Mouse (Mus musculus): ENCODE measurements around the gene Tmtc1.

Gene Tmtc1

DNA sequence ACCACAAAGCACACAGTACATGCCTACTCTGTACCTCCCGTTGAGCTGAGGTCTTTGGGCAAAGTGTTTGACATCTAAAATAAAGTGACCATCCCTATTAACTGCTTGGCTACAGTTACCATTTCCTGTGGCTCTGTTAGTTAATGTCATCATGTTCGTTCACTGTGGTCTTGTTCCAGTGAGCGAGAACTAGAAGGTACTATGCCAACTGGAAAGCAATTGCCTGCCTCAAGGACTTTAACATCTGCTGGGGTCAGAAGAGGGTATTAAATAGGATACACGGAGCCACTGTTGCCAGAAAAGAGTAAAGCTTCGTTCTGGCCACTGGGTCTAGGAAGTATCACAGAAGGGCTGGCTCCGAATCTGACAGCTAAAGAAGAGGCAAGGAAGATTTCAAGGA lies 23.8 kb downstream of the Tmtc1 start:
- no peak for DNase-seq

DNA sequence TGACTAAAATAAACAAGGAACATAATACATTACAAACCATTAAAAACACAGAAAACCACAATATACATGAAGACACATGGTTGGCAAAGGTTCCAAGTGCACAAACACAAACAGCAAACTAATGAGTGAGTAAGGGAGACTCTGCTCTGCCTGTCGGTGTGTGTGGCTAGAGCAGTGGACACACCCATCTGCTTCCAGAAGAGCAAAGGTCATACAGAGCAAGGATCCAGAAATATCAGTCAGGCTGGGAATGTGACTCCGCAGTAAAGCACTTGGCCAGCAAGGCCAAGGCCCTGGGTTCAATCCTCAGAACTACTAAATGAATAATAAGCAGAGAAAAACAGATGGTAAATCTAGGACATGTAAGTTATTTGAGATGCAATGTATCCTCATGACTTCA lies 27.6 kb downstream of the Tmtc1 start:
- no peak for DNase-seq

DNA sequence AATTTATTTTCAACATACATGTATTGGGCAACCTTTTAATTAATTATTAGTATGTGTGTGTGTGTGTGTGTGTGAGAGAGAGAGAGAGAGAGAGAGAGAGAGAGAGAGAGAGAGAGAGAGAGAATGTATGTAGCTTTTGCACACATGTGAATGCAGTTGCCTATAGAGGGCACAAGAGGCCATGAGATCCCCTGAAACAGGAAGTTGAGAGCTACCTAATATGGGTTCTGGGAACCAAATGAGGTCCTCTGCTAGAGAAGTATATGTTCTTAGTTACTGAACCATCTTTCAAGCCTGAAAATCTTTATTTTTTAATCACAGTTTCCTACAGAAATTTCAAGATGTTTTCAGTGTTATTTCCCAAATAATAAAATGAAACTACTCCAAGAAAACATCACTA lies 30.6 kb downstream of the Tmtc1 start:
- no peak for DNase-seq

DNA sequence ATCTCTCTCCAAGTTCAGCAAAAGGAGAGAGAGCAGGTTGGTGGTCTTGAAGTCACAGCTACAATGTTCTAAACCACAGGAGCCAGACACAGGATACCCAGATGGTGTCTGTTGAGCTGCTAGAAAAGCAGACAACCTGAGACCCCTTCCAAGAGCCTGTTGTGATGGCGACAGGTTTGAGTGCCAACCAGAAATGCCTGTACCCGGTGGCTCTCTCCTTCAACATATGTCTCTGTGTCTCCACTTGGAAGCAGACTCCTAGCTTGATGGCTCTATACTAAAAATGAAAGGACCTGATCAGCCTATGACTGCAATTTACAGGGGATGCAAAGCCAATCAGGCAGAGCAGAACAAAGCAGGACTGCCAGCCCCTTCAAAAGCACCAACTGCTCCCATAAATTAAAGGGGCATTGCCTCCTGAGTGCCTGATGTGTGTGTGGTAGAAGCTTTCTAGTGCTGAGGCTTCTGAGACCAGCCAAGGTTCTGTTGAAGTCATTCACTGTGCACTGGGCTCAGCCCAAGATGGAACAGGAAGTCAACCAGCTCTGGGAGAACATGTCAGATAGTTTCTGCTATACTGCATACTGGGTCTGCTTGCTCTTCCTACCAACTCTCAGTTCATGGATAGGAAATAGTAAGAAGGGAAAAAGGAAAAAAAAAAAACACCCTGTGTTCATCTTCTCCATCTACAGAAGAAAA lies 37.2 kb downstream of the Tmtc1 start:
- no peak for DNase-seq

DNA sequence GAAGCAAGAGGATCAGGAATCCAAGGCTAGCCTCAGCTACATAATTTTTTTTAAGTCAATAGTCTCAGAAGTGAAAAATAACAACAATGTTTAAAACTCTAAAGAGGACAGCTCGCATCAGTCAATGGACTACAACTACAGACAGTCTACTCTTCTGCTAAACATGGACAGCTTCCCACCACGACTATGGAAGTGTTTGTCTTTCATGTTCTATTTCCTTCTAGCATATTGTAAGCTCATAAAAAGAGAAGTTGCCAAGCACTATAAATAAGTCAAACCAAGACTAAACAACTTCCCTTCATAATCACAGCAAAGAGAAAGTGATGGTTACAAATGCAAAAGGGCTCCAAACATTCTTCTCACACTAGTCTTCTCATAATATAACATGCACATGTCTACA lies 38.6 kb downstream of the Tmtc1 start:
- DNase-seq: no peak

DNA sequence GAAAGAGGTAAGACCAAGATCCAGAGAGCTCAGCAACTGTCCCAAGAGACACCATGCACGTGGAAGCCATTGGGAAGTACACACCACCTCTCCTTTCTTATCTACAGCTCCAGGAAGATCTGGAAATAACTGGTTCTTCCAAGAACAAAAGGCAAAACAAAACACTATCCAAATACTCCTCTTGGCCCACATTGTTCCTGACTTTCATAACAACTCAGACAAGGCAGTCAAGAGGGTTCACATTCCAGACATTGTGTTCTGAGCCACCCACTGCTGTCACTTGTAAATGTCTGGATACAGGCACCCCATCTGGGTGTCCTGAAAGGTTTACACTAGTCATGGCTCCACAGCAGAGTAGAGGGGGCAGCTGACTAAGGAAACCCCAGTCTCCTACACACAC lies 39.7 kb downstream of the Tmtc1 start:
- DNase-seq: no peak

DNA sequence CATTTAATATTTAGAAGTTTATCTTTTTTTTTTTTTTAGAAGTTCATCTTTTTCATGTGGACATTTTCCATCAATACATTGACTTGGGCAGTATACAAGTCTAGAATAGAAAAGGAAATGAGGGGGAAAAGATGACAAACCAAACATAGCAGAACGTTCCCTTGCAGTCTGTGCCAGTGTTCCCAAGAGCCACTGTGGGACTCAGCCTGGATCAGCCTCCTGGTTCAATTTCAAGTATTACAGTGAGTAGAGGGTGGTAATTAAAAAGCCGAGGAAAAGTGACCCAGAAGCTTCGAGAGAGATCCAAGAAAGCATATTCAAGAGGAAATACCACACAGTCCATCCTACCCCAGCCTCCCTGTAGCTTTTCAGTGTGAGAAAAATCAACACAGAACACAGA lies 40.4 kb downstream of the Tmtc1 start:
- no peak for DNase-seq

DNA sequence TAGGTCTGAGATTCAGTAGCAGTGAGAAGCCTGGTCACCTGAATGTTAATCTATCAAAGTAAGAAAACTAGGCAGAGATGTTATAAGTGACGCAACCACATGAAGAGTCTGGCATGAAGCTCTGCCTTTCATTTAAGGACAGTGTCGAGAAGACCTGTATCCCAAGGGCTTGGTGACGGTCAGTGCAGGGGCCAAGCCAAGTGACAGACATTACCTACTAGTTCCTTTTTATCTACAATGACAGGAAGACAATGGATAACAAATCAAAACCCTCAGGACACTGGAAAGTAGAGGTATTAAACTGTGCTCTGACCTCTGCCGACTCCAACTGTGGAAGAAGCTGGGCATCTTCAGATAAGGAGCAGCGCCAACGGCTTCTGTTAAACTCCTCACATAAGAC lies 43.2 kb downstream of the Tmtc1 start:
- no peak for DNase-seq

DNA sequence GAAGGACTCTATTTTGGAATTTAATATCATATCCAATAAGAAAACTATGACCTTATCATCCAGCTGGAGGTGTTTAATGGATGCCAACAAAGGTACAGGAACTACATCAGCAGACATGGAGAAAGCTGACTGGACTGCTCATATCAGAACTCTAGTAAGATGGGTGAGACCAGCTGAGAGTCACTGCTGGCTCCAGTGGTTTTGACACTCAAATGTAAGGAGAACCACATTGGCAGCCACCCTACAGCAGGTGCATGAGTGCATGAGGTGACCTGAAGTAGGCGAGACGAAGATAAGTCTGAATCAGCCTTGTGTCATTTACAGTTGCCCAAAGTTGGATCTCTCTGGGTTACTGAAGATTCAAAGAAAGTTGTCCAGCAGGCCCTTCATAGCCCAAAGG lies 44.6 kb downstream of the Tmtc1 start:
- no peak for DNase-seq

DNA sequence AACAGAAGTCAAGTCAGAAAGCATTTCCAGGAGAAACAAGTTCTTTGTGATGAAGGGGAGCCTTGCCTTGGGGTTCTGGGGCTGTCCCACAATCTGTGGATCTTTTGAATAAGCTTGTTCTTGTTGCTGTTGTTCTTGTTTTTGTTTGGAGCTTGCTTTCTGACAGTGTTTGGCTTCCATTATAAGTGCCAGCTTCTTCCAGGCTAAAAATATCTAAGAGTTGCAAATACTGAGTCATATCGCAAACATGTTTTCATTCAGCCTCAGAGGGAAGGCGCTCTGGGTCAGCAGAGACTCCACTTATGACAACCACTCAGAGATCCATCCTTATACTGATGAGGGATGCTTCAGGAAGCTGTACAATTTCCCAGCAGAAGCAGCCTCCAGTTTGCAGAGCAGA lies 45.3 kb downstream of the Tmtc1 start:
- no peak for DNase-seq

DNA sequence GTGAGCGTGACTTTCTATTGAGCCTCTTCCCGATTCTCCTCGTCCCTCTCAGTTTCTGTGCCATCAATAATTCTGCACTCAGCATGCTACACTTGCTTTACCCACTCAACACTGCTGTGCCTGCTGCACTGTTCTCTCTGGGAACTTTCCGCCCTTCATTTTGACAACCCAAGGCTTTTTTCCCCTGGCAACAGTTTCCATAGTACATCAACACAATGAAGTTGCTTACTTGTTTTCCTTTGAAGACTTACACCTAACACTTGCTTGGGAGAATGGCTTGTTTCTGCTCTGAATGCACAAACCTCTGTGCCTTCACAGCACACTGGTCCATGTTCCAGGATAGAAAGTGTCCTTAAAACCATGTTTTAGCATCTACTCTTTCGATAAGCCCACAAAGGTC lies 46.9 kb downstream of the Tmtc1 start:
- no peak for DNase-seq

DNA sequence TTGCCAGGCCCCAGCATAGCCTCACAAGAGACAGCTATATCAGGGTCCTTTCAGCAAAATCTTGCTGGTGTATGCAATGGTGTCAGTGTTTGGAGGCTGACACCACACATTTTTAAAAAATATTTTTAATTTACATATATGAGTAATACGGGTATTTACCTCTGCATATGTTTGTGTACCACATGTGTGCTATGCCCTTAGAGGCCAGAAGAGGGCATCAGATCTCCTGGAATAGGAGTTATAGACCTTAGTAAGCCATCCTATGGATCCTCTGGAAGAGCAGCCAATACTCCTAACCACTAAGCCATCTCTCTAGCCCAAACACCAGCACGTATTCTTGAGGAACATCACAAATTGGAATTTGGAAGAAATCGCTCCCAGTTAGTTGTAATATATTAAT lies 48.9 kb downstream of the Tmtc1 start:
- DNase-seq: peak; percentile 6

DNA sequence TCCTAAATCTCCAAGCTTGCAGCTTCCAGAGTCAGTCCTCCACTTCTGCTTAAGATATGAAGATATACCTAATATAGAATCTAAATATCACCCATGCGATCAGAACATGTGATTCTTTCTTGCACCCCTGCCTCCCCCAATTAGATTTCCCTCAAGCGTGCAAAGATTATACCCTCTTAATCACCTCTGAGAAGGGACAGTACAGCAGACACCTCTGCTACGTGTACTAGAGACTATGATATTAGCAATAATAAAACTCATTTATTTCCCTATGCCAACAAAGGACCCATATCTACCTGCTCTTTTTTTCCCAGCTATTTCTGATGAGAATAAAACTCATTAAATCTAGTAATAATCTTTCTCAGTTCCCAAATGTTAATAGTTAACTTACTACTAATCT lies 49.9 kb downstream of the Tmtc1 start:
- DNase-seq: no peak

DNA sequence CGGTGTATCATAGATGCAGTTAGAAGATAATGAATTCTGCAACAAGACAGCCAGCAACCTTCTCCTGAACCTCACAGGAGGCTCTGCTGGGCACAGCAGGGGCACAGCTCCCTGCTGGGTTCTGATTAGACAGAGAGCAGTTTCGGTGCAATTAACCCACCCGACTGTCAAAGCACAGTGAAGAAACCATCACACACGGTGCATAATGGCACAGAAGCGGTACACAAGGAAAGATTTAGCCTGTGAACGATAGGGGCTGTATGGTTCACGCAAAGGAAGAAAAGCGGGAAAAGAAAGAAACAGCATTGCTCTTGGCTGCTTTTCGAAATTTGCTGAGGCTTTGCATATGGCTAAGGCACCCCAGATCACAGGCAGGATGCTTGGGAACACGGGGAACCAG lies 52.0 kb downstream of the Tmtc1 start:
- DNase-seq: no peak

DNA sequence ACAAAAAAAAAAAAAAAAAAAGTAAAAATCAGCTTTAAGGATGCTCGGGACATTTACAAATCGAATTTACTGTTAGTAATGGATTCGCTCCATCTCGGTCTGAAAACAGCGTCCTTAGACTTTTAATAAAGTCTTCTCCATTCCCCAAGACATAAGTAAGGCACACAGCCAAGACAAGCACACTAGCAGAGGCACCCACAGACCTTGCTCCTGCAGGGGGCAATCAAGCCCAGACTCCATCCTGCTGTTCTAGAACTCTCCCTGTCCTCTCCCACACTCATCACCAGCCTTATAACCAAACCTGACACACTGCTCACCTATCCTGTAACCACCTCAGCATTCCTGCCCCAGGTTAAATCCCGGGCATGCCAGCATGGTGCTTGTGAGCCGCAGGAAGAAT lies 52.9 kb downstream of the Tmtc1 start:
- DNase-seq: no peak

DNA sequence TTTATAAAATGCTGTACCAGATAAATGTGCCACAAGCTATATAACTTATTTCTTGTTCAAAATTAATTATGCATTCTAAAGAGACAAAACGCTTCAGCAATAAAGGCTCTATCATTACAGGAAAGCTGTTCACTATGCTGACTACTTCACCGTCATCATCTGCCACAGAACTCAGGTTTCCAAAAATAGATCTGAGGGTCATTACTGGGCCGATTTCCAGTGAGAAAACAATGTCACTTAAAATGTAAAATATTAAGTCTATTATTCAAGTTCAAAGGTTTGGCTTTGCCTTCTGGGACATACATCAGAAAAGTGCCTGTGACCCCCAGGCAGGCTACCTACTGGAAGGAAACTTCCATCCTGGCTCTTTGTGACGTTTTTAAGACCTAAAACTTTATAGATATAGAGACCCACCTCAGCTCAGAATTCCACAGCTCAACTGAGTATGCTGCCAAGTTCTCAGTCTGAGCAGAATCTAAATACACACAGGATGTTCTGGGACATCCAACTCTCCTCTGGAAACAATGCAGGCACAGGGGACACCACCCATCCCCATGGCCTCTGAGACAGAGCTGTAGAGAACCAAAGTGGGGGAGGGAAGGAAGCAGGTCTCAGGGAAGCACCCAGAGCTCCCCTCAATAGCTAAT lies 53.4 kb downstream of the Tmtc1 start:
- no peak for DNase-seq

DNA sequence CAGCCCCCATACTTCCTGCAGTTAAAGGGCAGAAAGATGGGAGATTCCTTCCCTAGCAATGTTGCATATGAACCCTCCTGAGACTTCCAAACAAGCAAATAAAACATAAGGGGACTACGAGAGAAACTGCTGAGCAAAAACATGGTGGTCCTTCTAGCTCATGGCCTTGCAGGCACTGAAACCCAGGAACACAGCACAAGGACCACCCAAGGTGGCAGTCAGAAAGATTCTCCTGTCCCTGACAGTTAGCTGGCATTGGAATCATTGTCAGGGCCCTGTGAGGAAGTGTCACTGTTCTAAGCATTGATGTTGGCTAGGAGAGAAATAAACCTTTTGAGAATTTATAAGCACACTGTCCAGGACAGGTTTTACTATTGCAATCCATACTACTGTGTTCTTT lies 56.2 kb downstream of the Tmtc1 start:
- DNase-seq: no peak

DNA sequence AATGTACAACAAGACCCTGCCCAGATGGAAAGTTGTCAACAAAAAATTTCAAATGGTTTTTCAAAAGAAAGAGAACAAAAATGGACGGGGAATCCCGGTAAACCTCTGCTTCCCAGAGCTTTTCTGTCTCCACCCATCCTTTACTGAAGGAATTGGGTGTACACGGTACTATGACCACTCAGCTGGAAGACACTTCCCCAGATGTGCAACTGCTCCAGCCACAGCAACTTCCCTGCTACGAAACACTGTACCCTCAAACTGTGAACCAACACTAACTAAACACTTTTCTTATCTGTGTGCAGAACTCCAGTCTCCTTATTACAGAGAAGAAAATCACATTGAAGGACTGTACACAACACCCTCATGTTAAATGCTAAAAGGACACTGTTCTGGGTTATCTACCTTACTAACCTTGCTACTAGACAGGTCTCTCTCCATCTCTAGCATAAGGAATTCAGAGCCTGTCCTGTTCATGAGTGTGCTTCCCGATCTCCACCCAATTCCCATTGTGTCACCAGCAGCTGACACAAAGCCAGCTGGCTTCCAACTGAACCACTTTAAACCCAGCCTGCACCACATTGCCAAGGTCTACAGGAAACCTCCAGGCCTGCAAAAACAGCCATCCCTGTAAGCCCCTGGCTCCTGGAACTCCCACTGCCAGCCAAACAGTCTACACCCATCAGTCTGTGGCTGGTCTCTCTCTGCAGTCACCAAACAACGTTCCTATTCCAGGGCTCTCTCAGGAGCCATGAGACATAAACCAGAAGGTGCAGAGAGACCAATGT lies 59.9 kb downstream of the Tmtc1 start:
- DNase-seq: no peak

DNA sequence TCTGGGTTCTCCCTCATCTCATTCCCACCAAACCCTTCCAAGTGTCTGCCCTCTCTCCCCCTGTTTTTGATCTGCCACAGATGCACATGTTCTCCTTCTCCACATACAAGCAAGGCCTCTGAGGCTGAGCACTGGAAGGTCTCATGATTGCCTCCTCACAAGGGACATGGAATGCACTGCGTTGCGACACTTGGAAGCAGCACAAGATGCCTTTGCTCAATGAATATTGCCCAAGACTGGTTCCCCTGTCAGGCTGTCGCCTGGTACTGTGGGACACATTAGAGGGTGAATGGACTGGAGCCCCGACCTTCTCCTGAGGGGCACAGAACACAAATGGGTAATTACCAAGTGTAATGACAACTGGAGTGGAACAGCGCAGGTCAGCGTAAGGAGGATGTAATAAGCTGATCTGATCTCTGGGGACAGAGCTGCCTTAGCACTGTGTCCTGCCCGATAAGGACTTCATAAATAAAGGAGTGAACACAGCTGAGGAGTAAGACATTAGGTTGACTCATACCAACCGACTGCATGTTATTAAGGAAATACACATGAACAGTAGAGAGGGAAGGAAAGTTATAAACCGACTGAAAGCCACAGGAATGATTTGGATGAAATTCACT lies 62.9 kb downstream of the Tmtc1 start:
- no peak for DNase-seq

DNA sequence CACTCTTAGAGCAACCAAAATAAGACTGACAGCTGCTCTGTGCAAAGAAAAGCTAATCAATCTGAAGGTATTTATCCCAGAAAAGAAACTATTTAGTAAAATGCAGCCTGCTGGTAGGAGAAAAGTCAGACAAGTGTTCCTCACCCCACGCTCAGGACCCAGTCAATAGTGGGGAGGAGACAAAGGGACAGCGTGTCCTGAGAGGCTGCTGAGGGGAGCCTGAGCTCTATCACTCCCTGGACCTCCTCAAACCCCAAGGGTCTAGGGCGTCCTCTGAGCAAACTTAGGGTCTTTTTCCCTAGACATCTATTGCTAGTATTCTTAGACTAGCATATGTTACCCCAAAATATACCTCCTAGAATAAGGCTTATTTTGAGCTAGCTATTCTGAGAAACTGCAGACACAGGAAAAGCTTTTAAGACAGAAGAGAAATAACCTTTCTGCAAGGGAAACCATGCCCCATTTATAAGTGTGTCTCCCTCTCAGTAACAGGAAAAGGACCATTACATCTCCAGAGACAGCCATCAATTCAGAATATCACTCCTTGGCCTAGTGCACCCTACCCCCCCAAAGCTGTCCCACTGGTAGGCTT lies 68.5 kb downstream of the Tmtc1 start:
- DNase-seq: no peak

DNA sequence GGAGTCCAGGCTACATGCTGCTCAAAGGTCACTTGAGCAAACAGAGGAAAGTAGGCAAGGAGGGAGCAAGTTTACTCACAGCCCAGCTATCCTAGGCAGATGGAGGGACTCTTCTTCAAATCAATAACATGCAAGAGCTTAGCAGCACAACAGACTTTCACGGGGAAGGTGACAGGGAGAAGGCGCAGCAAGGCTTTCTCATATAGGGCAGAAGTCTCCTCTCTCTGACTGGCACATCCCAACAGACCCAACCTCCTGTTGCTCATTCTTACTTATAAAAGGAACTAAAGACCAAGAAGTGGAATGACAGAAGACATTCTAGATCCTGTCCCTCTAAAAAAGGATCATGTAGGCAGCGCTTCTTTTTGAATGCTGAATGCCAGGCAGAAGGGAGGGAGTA lies 69.2 kb downstream of the Tmtc1 start:
- no peak for DNase-seq

DNA sequence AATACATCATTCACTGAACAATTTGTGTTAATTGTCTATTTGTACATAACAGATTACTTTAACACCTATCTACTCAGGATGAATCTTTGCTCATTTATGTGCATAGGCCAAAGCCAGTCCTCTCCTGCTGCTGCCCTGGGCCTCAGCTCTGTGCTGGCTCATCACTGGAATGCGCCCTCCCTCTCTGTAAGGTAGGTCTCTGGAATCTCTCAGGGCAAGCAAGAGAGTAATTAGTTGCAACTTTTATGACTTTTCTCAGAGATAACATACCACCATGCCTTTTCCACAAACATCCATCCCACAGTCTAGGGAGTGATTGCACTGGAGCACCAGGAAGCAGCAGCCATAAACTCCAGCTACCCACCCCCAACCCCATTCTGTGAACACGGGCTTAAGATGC lies 70.7 kb downstream of the Tmtc1 start:
- no peak for DNase-seq

DNA sequence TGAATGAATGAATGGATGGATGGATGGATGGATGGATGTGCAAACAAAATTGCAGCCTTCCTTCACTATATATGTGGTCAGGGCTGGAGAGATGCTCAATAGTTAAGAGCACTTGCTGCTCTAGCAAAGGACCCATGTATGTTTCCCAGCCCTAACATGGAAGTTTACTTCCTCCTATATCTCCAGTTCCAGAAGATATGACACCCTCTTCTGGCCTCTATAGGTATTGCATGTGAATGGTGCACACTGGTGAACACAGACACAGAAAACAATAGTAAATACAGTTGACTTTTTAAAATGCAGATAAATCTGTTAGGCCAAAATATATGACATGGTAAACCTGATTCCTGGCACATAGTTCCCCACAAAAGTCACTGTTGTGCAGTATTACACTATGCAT lies 73.0 kb downstream of the Tmtc1 start:
- no peak for DNase-seq
